In genomic region chr4:126321854-126322511, GRCm38 (mm10) we compare ENCODE assay signal across 8 mouse cellular contexts. TPM values are rescaled to one million over a fixed set of nuclear protein-coding genes. Genes with fewer than 3 reads are reported as not detected.
DNase-seq lines count a peak whose midpoint lies in the region; ATAC-seq lines count a peak whose summit lies in the region.

No protein-coding gene starts in this region.

- peak overlapping the region; percentile 94 for H3K4me2 ChIP-seq in forebrain, embryonic 12.5 days
- peak overlapping the region; percentile 88; the same call in 1 of the 2 replicates for H3K4me2 ChIP-seq in limb, embryonic 11.5 days (ENCODE audit: low read depth, severe bottlenecking)
- H3K4me2 ChIP-seq in neural tube, embryonic 15.5 days: peak overlapping the region; percentile 81

- peak overlapping the region; percentile 99 for H3K4me3 ChIP-seq in megakaryocyte, embryonic 14.5 days (replicated peaks)
- H3K4me3 ChIP-seq in forebrain, embryonic 12.5 days (replicated peaks): peak overlapping the region; percentile 87
- H3K4me3 ChIP-seq in limb, embryonic 11.5 days (ENCODE audit: low read depth, low read length): peak overlapping the region; percentile 71
- H3K4me3 ChIP-seq in neural tube, embryonic 15.5 days (replicated peaks): peak overlapping the region; percentile 77

- peaks cover 41% of the 10 kb centered on the region for H3K4me1 ChIP-seq in megakaryocyte, embryonic 14.5 days
- peaks cover 14% of the 10 kb centered on the region for H3K4me1 ChIP-seq in forebrain, embryonic 12.5 days
- H3K4me1 ChIP-seq in limb, embryonic 11.5 days (ENCODE audit: control insufficient read depth, insufficient read depth, low read length): peaks cover 10% of the 10 kb centered on the region
- H3K4me1 ChIP-seq in neural tube, embryonic 15.5 days: peaks cover 33% of the 10 kb centered on the region

- H3K9ac ChIP-seq in forebrain, embryonic 12.5 days: no peak overlapping the region
- H3K9ac ChIP-seq in limb, embryonic 11.5 days (ENCODE audit: low read length): no peak overlapping the region; the same call in 1 of the 2 replicates
- no peak overlapping the region; the same call in 1 of the 2 replicates for H3K9ac ChIP-seq in neural tube, embryonic 15.5 days (replicated peaks)

- intact Hi-C loops in gastrocnemius, postnatal 14 days (cut with DNase I; ENCODE audit: low total_unique reads): no loop called here

- no peak for ATAC-seq in megakaryocyte, adult 5-6 weeks (ENCODE audit: poor library complexity, severe bottlenecking)
- ATAC-seq in forebrain, embryonic 12.5 days (ENCODE audit: low FRiP score): peak; percentile 71
- 0 out of 2 replicates have a peak, but pooled peaks have one; percentile 13 for ATAC-seq in limb, embryonic 11.5 days (ENCODE audit: insufficient number of reproducible peaks, low FRiP score, low TSS enrichment, low read depth)
- ATAC-seq in neural tube, embryonic 15.5 days (ENCODE audit: low FRiP score): peak; percentile 35
- ATAC-seq in erythroid progenitor cell, adult 5-6 weeks (replicated peaks; ENCODE audit: low FRiP score, poor library complexity, severe bottlenecking): no peak

- peaks cover 23% of the 10 kb centered on the region for H3K27me3 ChIP-seq in megakaryocyte, embryonic 14.5 days (replicated peaks)
- H3K27me3 ChIP-seq in forebrain, embryonic 12.5 days: peaks cover 35% of the 10 kb centered on the region
- H3K27me3 ChIP-seq in limb, embryonic 11.5 days (ENCODE audit: control insufficient read depth, insufficient read depth, low read length): peaks cover 8% of the 10 kb centered on the region
- H3K27me3 ChIP-seq in neural tube, embryonic 15.5 days (replicated peaks): peaks cover 23% of the 10 kb centered on the region

- WGBS in forebrain, embryonic 12.5 days: 57% methylated on average over 28 of the region's 28 CpGs
- 51% methylated on average over 28 of the region's 28 CpGs for WGBS in limb, embryonic 11.5 days
- WGBS in neural tube, embryonic 15.5 days: 54% methylated on average over 28 of the region's 28 CpGs

- no peak overlapping the region for H3K27ac ChIP-seq in forebrain, embryonic 12.5 days
- no peak overlapping the region for H3K27ac ChIP-seq in limb, embryonic 11.5 days (replicated peaks; ENCODE audit: low read depth, low read length)
- H3K27ac ChIP-seq in neural tube, embryonic 15.5 days (replicated peaks): no peak overlapping the region

- no peak for DNase-seq in limb, embryonic 11.5 days (ENCODE audit: low spot score)
- DNase-seq in gastrocnemius, postnatal 4 days (ENCODE audit: low spot score in 2 of 2): no peak
- no peak for DNase-seq in gastrocnemius, postnatal 14 days

- H3K9me3 ChIP-seq in megakaryocyte, embryonic 14.5 days: no peaks in the 10 kb centered on the region
- no peaks in the 10 kb centered on the region for H3K9me3 ChIP-seq in forebrain, embryonic 12.5 days
- no peaks in the 10 kb centered on the region for H3K9me3 ChIP-seq in limb, embryonic 11.5 days (ENCODE audit: control insufficient read depth, low read length)
- no peaks in the 10 kb centered on the region for H3K9me3 ChIP-seq in neural tube, embryonic 15.5 days (replicated peaks)

- peaks cover 30% of the 10 kb centered on the region for H3K36me3 ChIP-seq in megakaryocyte, embryonic 14.5 days (replicated peaks; ENCODE audit: low read length)
- H3K36me3 ChIP-seq in forebrain, embryonic 12.5 days (replicated peaks): peaks cover 16% of the 10 kb centered on the region
- peaks cover 6% of the 10 kb centered on the region; the same call in 1 of the 2 replicates for H3K36me3 ChIP-seq in limb, embryonic 11.5 days (ENCODE audit: control insufficient read depth, insufficient read depth, low read length)
- peaks cover 17% of the 10 kb centered on the region for H3K36me3 ChIP-seq in neural tube, embryonic 15.5 days

RNA-seq across cellular contexts. Expression of gene Adprhl2, which starts 0.5 kb away (rescaled TPM):
- polyA plus RNA-seq in megakaryocyte, embryonic 14.5 days (2012; ENCODE audit: insufficient read depth, low replicate concordance): 28.0 and 35.0 TPM in 2 replicates
- total RNA-seq in megakaryocyte, adult 5-6 weeks (2015): 5.6 and 8.2 TPM in 2 replicates
- total RNA-seq in megakaryocyte, adult 5-6 weeks (2017): 10.7 and 21.7 TPM in 2 replicates
- 68.5 and 72.4 TPM in 2 replicates for polyA plus RNA-seq in forebrain, embryonic 12.5 days (2016; fragmentation: Nextera tagmentation; extraction: Ambion mirVana)
- 59.2 and 62.0 TPM in 2 replicates for polyA plus RNA-seq in limb, embryonic 11.5 days (2014; fragmentation: Nextera tagmentation; extraction: Ambion mirVana)
- polyA plus RNA-seq in neural tube, embryonic 15.5 days (2015; fragmentation: Nextera tagmentation; extraction: Ambion mirVana): 75.5 and 79.8 TPM in 2 replicates
- total RNA-seq in gastrocnemius, postnatal 4 days (2021): 10 to 100 TPM; 20.8 to 21.2 TPM
- total RNA-seq in gastrocnemius, postnatal 14 days (2021): 10 to 100 TPM in 1 of 2 experiments, 1 to 10 TPM in 1; 9.8 to 11.5 TPM
- 2.2 TPM in 1 of 2 replicates, not detected in the other for total RNA-seq in erythroid progenitor cell, adult 5-6 weeks (2015; ENCODE audit: low replicate concordance)
- total RNA-seq in erythroid progenitor cell, adult 5-6 weeks (2017; ENCODE audit: low replicate concordance): 4.7 and 5.5 TPM in 2 replicates

RNA-seq across cellular contexts. Expression of gene Tekt2, which starts 3.5 kb away (rescaled TPM):
- not detected in 2 replicates for polyA plus RNA-seq in megakaryocyte, embryonic 14.5 days (2012; ENCODE audit: insufficient read depth, low replicate concordance)
- total RNA-seq in megakaryocyte, adult 5-6 weeks (2015): 0.38 TPM in 1 of 2 replicates, not detected in the other
- not detected in 2 replicates for total RNA-seq in megakaryocyte, adult 5-6 weeks (2017)
- polyA plus RNA-seq in forebrain, embryonic 12.5 days (2016; fragmentation: Nextera tagmentation; extraction: Ambion mirVana): 7.7 and 10.8 TPM in 2 replicates
- 2.6 and 3.1 TPM in 2 replicates for polyA plus RNA-seq in limb, embryonic 11.5 days (2014; fragmentation: Nextera tagmentation; extraction: Ambion mirVana)
- 8.3 and 9.2 TPM in 2 replicates for polyA plus RNA-seq in neural tube, embryonic 15.5 days (2015; fragmentation: Nextera tagmentation; extraction: Ambion mirVana)
- total RNA-seq in gastrocnemius, postnatal 4 days (2021): 1 to 10 TPM; 1.2 to 1.6 TPM
- 1 to 10 TPM in 1 of 2 experiments, under 1 TPM in 1; 0.74 to 1.1 TPM for total RNA-seq in gastrocnemius, postnatal 14 days (2021)
- total RNA-seq in erythroid progenitor cell, adult 5-6 weeks (2015; ENCODE audit: low replicate concordance): not detected in 2 replicates
- total RNA-seq in erythroid progenitor cell, adult 5-6 weeks (2017; ENCODE audit: low replicate concordance): not detected in 2 replicates

RNA-seq across cellular contexts. Expression of gene Col8a2, which starts 35.4 kb away (rescaled TPM):
- not detected in 2 replicates for polyA plus RNA-seq in megakaryocyte, embryonic 14.5 days (2012; ENCODE audit: insufficient read depth, low replicate concordance)
- total RNA-seq in megakaryocyte, adult 5-6 weeks (2015): not detected in 2 replicates
- total RNA-seq in megakaryocyte, adult 5-6 weeks (2017): not detected in 2 replicates
- 16.0 and 22.6 TPM in 2 replicates for polyA plus RNA-seq in forebrain, embryonic 12.5 days (2016; fragmentation: Nextera tagmentation; extraction: Ambion mirVana)
- polyA plus RNA-seq in limb, embryonic 11.5 days (2014; fragmentation: Nextera tagmentation; extraction: Ambion mirVana): 1.4 and 1.5 TPM in 2 replicates
- polyA plus RNA-seq in neural tube, embryonic 15.5 days (2015; fragmentation: Nextera tagmentation; extraction: Ambion mirVana): 7.4 and 9.8 TPM in 2 replicates
- 10 to 100 TPM in 1 of 2 experiments, 1 to 10 TPM in 1; 7.0 to 10.1 TPM for total RNA-seq in gastrocnemius, postnatal 4 days (2021)
- total RNA-seq in gastrocnemius, postnatal 14 days (2021): 1 to 10 TPM; 4.7 to 5.6 TPM
- total RNA-seq in erythroid progenitor cell, adult 5-6 weeks (2015; ENCODE audit: low replicate concordance): not detected in 2 replicates
- total RNA-seq in erythroid progenitor cell, adult 5-6 weeks (2017; ENCODE audit: low replicate concordance): 0.39 TPM in 1 of 2 replicates, not detected in the other

RNA-seq across cellular contexts. Expression of gene Trappc3, which starts 59.9 kb away (rescaled TPM):
- polyA plus RNA-seq in megakaryocyte, embryonic 14.5 days (2012; ENCODE audit: insufficient read depth, low replicate concordance): 4.8 and 29.6 TPM in 2 replicates
- 30.1 and 40.9 TPM in 2 replicates for total RNA-seq in megakaryocyte, adult 5-6 weeks (2015)
- total RNA-seq in megakaryocyte, adult 5-6 weeks (2017): 56.3 and 58.6 TPM in 2 replicates
- 104 and 108 TPM in 2 replicates for polyA plus RNA-seq in forebrain, embryonic 12.5 days (2016; fragmentation: Nextera tagmentation; extraction: Ambion mirVana)
- 25.0 and 32.2 TPM in 2 replicates for polyA plus RNA-seq in limb, embryonic 11.5 days (2014; fragmentation: Nextera tagmentation; extraction: Ambion mirVana)
- 175 and 188 TPM in 2 replicates for polyA plus RNA-seq in neural tube, embryonic 15.5 days (2015; fragmentation: Nextera tagmentation; extraction: Ambion mirVana)
- total RNA-seq in gastrocnemius, postnatal 4 days (2021): 10 to 100 TPM; 36.6 to 37.3 TPM
- total RNA-seq in gastrocnemius, postnatal 14 days (2021): 10 to 100 TPM; 22.2 to 24.3 TPM
- 10.9 and 22.3 TPM in 2 replicates for total RNA-seq in erythroid progenitor cell, adult 5-6 weeks (2015; ENCODE audit: low replicate concordance)
- 9.2 and 10.8 TPM in 2 replicates for total RNA-seq in erythroid progenitor cell, adult 5-6 weeks (2017; ENCODE audit: low replicate concordance)

Comparison
In these comparisons a context has a peak if more than half of its experiments do, and no peak if none do; other contexts are left out.
1. ATAC-seq: peak in forebrain, embryonic 12.5 days (single experiment), limb, embryonic 11.5 days (single experiment) and neural tube, embryonic 15.5 days (single experiment); none in megakaryocyte, adult 5-6 weeks (single experiment) and erythroid progenitor cell, adult 5-6 weeks (single experiment).
2. RNA of gene Col8a2, which starts 35.4 kb away (total RNA-seq): 7.0 to 10.1 TPM in gastrocnemius, postnatal 4 days and 4.7 to 5.6 TPM in gastrocnemius, postnatal 14 days; not detected in megakaryocyte, adult 5-6 weeks and 0.39 TPM in erythroid progenitor cell, adult 5-6 weeks; every median in the first group is over 4 times any median in the second.
3. Peak in every context shown above with its lines, with median percentiles within 50 percentile points of each other: H3K4me3 ChIP-seq and H3K4me2 ChIP-seq.